Mouse (Mus musculus): ENCODE measurements around the gene Ntmt1. TPM values are rescaled to one million over a fixed set of nuclear protein-coding genes. Genes with fewer than 3 reads are reported as not detected.

Ntmt1 gene
- total RNA-seq, 2 experiments from 2014 or later = 1.7 TPM; not detected in 1

GRCm38 (mm10) chr2:30852771-30853313, 45.2 kb downstream of the Ntmt1 start:
- ATAC-seq (replicated peaks; ENCODE audit: low FRiP score, poor library complexity, severe bottlenecking) = no peak

GRCm38 (mm10) chr2:30857076-30857475, 49.5 kb downstream of the Ntmt1 start:
- no peak for ATAC-seq (replicated peaks; ENCODE audit: low FRiP score, poor library complexity, severe bottlenecking)

GRCm38 (mm10) chr2:30859782-30860181, 52.2 kb downstream of the Ntmt1 start:
- no peak for ATAC-seq (replicated peaks; ENCODE audit: low FRiP score, poor library complexity, severe bottlenecking)

GRCm38 (mm10) chr2:30862081-30862480, 54.5 kb downstream of the Ntmt1 start:
- ATAC-seq (replicated peaks; ENCODE audit: low FRiP score, poor library complexity, severe bottlenecking) = no peak

GRCm38 (mm10) chr2:30863574-30863973, 55.9 kb downstream of the Ntmt1 start:
- no peak for ATAC-seq (replicated peaks; ENCODE audit: low FRiP score, poor library complexity, severe bottlenecking)

- ATAC-seq (replicated peaks; ENCODE audit: low FRiP score, poor library complexity, severe bottlenecking) = no peak
These were observed 57.3 kb downstream of the Ntmt1 start for GRCm38 (mm10) chr2:30864968-30865381.

- ATAC-seq (replicated peaks; ENCODE audit: low FRiP score, poor library complexity, severe bottlenecking) = no peak
These were observed 57.8 kb downstream of the Ntmt1 start for GRCm38 (mm10) chr2:30865426-30865825.

GRCm38 (mm10) chr2:30870863-30871262, 63.2 kb downstream of the Ntmt1 start:
- ATAC-seq (replicated peaks; ENCODE audit: low FRiP score, poor library complexity, severe bottlenecking) = no peak

Other genes with a start within 250 kb of the Ntmt1 start
- not detected in 2 replicates for gene Cstad, start 212.8 kb upstream of the Ntmt1 start, total RNA-seq (2015; ENCODE audit: low replicate concordance)
- not detected in 2 replicates for gene Cstad, start 212.8 kb upstream of the Ntmt1 start, total RNA-seq (2017; ENCODE audit: low replicate concordance)
- gene 1700001O22Rik, start 4.2 kb upstream of the Ntmt1 start, total RNA-seq (2015; ENCODE audit: low replicate concordance) = not detected in 2 replicates
- not detected in 2 replicates for gene 1700001O22Rik, start 4.2 kb upstream of the Ntmt1 start, total RNA-seq (2017; ENCODE audit: low replicate concordance)
- 39.8 and 43.6 TPM in 2 replicates for gene Asb6, start 22.5 kb downstream of the Ntmt1 start, total RNA-seq (2015; ENCODE audit: low replicate concordance)
- 61.4 and 62.3 TPM in 2 replicates for gene Asb6, start 22.5 kb downstream of the Ntmt1 start, total RNA-seq (2017; ENCODE audit: low replicate concordance)
- gene Prrx2, start 27.1 kb downstream of the Ntmt1 start, total RNA-seq (2015; ENCODE audit: low replicate concordance) = not detected in 2 replicates
- gene Prrx2, start 27.1 kb downstream of the Ntmt1 start, total RNA-seq (2017; ENCODE audit: low replicate concordance) = 0.77 TPM in 1 of 2 replicates, not detected in the other
- not detected in 2 replicates for gene Ptges, start 122.0 kb downstream of the Ntmt1 start, total RNA-seq (2015; ENCODE audit: low replicate concordance)
- 0.77 and 12.5 TPM in 2 replicates for gene Ptges, start 122.0 kb downstream of the Ntmt1 start, total RNA-seq (2017; ENCODE audit: low replicate concordance)
- gene Tor1b, start 145.1 kb downstream of the Ntmt1 start, total RNA-seq (2015; ENCODE audit: low replicate concordance) = 18.0 TPM in 2 replicates
- gene Tor1b, start 145.1 kb downstream of the Ntmt1 start, total RNA-seq (2017; ENCODE audit: low replicate concordance) = 17.2 and 25.7 TPM in 2 replicates
- gene Tor1a, start 160.1 kb downstream of the Ntmt1 start, total RNA-seq (2015; ENCODE audit: low replicate concordance) = 15.9 and 24.7 TPM in 2 replicates
- gene Tor1a, start 160.1 kb downstream of the Ntmt1 start, total RNA-seq (2017; ENCODE audit: low replicate concordance) = 42.1 and 45.1 TPM in 2 replicates
- 13.0 and 15.5 TPM in 2 replicates for gene BC005624, start 174.4 kb downstream of the Ntmt1 start, total RNA-seq (2015; ENCODE audit: low replicate concordance)
- gene BC005624, start 174.4 kb downstream of the Ntmt1 start, total RNA-seq (2017; ENCODE audit: low replicate concordance) = 17.6 and 30.4 TPM in 2 replicates
- 5.0 TPM in 1 of 2 replicates, not detected in the other for gene Usp20, start 174.5 kb downstream of the Ntmt1 start, total RNA-seq (2015; ENCODE audit: low replicate concordance)
- 0.64 TPM in 1 of 2 replicates, not detected in the other for gene Usp20, start 174.5 kb downstream of the Ntmt1 start, total RNA-seq (2017; ENCODE audit: low replicate concordance)